Mouse (Mus musculus): ENCODE measurements at regions not wholly inside any gene's neighbourhood (a gene's known extent, or its start where the extent isn't known, plus 50 kb on each side); places are given as distances from the start of the nearest gene placed in this dataset.
"Not testable (repeated sequence)": the region's sequence is repeated elsewhere in the genome, so short reads cannot be mapped to it uniquely, and the experiment has no call there.

DNA sequence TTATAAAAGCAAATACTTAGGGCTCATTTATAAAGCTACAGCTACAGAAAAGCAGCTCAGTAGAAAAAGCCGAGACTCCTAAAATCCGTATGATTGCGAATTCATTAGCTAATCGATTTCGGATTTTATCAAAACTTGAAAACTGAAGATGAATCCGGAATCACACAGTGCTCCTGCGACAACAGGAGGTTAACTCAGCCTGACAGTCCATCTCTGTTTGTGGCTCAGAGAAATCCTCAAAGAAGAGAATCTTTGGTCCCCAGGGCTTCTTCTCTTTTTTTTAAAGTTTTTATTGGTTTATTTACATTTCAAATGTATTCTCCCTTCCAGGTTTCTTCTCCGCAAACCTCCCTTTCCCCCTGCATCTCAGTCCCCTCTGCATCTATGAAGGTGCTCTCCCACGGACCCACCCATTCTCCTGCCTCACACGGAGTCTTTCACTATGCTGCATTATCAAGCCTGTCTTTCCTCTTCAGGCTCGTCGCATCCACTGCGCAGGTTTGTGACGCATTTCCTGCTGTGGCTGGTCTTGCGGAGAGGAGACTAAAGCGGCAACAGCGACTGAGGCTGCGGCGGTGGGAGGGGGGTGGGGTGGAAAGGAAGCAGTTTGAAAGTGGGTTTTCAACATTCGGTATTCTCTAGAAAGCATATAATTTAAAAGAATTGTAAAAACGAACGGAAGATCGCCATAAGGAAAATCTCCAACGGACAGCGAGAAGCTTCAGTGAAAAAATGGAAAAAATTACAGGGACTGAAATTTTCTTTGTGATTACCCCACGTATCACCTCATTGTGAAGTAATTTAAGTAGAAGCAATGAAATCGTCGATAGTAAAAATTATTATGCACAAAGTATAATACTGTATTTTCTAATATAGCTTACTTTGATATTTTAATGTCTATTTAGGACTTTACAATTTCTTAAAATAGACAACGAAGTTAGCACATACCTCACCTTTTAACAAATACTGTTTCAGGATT, 482.5 kb upstream of the Snrpn start:
- peak; percentile 33 for DNase-seq

DNA sequence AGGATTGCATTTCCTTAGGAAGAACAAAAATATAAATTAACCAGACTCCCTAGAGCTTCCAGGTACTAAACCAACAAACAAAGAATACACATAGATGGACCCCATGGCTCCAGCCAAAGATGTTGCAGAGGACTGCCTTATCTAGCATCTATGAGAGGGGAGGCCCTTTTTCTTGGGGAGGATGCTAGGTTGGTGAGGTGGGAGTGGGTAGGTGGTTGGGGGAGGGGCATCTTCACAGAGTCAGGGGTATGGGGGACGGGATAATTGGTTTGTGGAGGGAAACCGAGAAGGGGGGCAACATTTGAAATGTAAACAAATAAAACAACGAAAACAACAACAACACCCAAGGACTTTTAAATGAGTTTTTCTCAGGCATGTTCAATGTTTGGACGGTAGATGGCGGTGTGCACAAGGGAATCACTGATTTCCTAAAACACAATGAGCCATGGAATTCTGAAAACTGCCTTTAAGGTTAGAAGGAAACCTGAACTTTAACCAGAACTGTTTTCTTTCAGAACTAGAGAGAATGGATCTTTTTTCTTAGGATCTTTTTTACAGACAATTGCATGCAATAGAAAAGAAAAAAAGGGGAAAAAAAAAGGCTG, 477.2 kb upstream of the Snrpn start:
- DNase-seq = not testable (repeated sequence)

All from cerebellum, adult 9-10 months (tissue).